Mouse (Mus musculus): ENCODE results near the gene Rhod. TPM values are rescaled to one million over a fixed set of nuclear protein-coding genes. Genes with fewer than 3 reads are reported as not detected.
A peak's percentile ranks its signal among the peaks of the same experiment; 100 is the strongest.

The Rhod gene
- polyA plus RNA-seq, 1 experiment from 2014 or later, result 108 TPM

DNA sequence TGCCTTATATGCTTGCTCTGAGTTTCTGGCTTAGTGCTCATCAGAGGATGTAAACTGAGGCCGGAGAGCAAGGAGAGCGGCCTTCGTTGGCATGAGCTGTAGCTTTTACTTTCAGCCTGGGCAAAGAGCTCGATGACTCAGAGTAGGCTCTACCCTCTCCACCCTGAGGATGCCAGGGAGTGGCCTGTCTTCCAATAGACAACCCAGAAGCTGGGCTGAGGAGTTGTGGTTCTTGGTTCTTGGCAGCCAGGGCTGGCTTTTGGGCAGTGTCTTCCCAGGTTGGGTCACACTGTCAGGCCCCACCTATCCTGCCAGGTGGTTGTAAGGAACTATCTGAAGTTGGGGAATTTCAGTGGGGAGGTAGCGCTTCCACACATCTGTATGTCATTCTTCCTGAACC lies 19.5 kb downstream of the Rhod start:
- in situ Hi-C loops (cut with MboI; ENCODE audit: low pct_unique_long_range_greater_than_20kb), result loop anchor here (5.0 to 10.0 kb wide), 2 partner anchors 77 to 165 kb away; no protein-coding TSS in a partner anchor
- H3K27me3 ChIP-seq, result no peaks in the 10 kb centered on the region
- no peak for DNase-seq (ENCODE audit: low read depth, low spot score)
- no peak for TF ChIP-seq CTCF (IDR thresholded peaks at IDR 0.05)
- ChIA-PET CTCF (interaction anchor here (0.9 to 4.1 kb wide), 2 partner anchors 16 to 21 kb away, joined by 3 to 12 read pairs; no protein-coding TSS in a partner anchor), POLR2A (interaction anchor here (1.1 kb wide), 1 partner anchor 15 kb away, joined by 3 read pairs; no protein-coding TSS in a partner anchor)
- ATAC-seq, result no peak

DNA sequence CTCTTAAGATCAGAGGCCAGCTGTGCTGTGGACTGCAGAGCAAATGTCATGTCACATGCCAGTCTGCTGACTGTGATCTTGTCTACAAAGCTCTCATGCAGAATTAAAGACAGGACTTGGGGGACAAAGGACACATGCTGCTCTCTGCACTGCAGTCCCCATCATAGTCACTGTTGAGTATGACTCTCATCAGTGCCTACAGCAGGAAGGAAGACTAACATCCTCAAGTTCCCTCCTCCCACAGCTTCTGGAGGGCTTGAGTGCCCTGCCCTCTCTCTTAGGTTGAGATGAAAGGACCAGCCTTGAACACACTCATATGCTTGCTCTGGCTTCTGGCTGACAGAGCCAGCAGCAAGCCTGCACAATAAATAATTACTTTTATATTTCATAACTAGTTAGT lies 21.5 kb downstream of the Rhod start:
- ChIA-PET POLR2A (no interaction called here), CTCF (interaction anchor here (0.6 to 4.1 kb wide), 11 partner anchors 10 to 103 kb away, joined by 3 to 12 read pairs (median 4); no protein-coding TSS in a partner anchor)
- in situ Hi-C loops (cut with MboI; ENCODE audit: low pct_unique_long_range_greater_than_20kb), result loop anchor here (5.0 to 10.0 kb wide), 2 partner anchors 75 to 163 kb away; no protein-coding TSS in a partner anchor
- TF ChIP-seq CTCF (IDR thresholded peaks at IDR 0.05), result no peak
- ATAC-seq (no peak), DNase-seq (ENCODE audit: low read depth, low spot score) (no peak)
- no peaks in the 10 kb centered on the region for H3K27me3 ChIP-seq

DNA sequence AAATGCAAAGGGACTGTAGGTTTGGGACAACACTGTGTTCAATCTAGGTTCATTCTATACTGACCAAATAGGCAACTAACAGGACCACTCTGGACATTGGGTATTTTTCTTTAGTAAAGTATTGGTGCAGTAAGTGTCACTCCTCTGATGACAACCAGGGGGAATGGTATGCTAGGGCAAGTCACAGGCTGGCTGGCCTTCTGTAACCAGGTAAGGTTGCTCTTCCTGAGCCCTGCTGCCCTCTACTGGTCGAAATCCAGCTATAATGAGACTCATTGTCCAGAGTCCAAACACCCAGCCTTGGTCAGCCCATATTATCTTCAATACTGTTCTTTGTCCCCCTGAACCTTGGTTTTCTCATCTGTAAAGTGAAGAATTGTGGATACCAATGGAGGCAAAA lies 22.0 kb downstream of the Rhod start:
- peak; percentile 90 for TF ChIP-seq CTCF (IDR thresholded peaks at IDR 0.05)
- in situ Hi-C loops (cut with MboI; ENCODE audit: low pct_unique_long_range_greater_than_20kb), result loop anchor here (5.0 to 10.0 kb wide), 2 partner anchors 75 to 162 kb away; no protein-coding TSS in a partner anchor
- CTCF ChIA-PET, result interaction anchor here (0.6 to 2.1 kb wide), 12 partner anchors 10 to 103 kb away, joined by 3 to 11 read pairs (median 4); no protein-coding TSS in a partner anchor
- DNase-seq (ENCODE audit: low read depth, low spot score), result no peak
- POLR2A ChIA-PET, result interaction anchor here (1.5 kb wide), 1 partner anchor 8 kb away, joined by 3 read pairs; no protein-coding TSS in a partner anchor
- no peaks in the 10 kb centered on the region for H3K27me3 ChIP-seq
- peak; percentile 67 for ATAC-seq

DNA sequence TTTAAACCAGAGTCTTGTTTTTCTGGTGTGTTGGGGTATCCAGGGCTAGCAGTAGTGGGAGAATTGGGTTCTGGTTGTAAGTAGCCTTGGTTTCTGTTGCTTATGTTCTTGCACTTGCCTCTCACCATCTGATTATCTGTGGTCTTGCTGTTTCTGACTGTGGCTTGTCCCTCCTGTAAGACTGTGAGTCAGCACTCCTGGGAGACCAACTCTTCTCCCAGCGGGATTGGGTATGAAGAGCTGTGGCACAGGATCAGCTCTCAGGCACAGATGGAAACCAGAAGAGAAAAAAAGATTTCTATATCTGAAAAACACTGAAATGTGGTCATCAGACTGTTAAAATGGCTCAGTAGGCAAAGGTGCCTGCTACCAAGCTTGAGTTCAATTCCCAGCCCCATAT lies 24.6 kb downstream of the Rhod start:
- no peak for DNase-seq (ENCODE audit: low read depth, low spot score)
- no peak for TF ChIP-seq CTCF (IDR thresholded peaks at IDR 0.05)
- no peaks in the 10 kb centered on the region for H3K27me3 ChIP-seq
- ChIA-PET POLR2A (no interaction called here), CTCF (no interaction called here)
- in situ Hi-C loops (cut with MboI; ENCODE audit: low pct_unique_long_range_greater_than_20kb), result loop anchor here (5.0 to 10.0 kb wide), 2 partner anchors 72 to 160 kb away; no protein-coding TSS in a partner anchor
- ATAC-seq, result no peak

DNA sequence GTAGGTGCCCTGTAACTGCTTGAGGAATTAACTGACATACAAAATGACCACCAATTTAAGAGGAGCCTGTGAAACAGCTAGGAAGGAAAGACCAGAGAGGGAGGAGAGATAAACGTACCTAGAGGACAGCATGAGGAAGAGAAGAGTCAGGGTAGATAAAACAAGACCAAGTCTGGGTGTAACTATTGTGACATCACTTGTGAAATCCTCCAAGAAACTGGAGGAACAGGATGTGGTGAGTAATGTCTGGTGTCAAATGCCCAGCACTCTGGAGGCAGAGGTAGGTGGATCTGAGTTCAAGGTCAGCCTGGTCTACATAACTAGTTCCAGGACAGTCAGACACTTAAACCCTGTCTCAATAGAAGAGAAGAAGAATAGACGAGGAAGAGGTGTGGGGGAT lies 30.2 kb downstream of the Rhod start:
- DNase-seq (ENCODE audit: low read depth, low spot score), result no peak
- no peak for ATAC-seq
- H3K27me3 ChIP-seq, result no peaks in the 10 kb centered on the region
- ChIA-PET POLR2A (no interaction called here), CTCF (interaction anchor here (1.8 kb wide), 1 partner anchor 9 kb away, joined by 5 read pairs; no protein-coding TSS in a partner anchor)
- in situ Hi-C loops (cut with MboI; ENCODE audit: low pct_unique_long_range_greater_than_20kb), result no loop called here
- no peak for TF ChIP-seq CTCF (IDR thresholded peaks at IDR 0.05)

DNA sequence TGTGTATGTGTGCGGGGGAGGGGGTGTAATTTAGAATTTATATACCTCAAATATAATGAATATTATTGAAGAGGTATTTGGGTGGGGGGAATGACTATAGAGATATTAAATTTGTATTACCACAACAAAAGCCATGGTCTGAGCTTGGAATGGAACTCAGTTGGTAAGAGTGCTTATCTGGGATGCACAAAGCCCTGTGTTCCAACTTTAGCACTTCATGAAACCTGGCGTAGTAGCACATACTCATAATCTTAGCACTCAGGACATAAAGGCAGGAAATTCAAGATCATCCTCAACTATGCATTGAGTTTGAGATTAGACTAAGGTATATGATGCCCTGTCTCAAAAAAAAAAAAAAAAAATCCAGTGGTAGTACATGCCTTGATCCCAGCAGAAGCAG lies 34.4 kb downstream of the Rhod start:
- DNase-seq (ENCODE audit: low read depth, low spot score) (no peak), ATAC-seq (no peak)
- in situ Hi-C loops (cut with MboI; ENCODE audit: low pct_unique_long_range_greater_than_20kb), result no loop called here
- no peaks in the 10 kb centered on the region for H3K27me3 ChIP-seq
- ChIA-PET POLR2A (no interaction called here), CTCF (interaction anchor here (1.0 to 1.1 kb wide), 2 partner anchors 12 to 14 kb away, joined by 3 to 4 read pairs; no protein-coding TSS in a partner anchor)
- TF ChIP-seq CTCF (IDR thresholded peaks at IDR 0.05), result no peak

DNA sequence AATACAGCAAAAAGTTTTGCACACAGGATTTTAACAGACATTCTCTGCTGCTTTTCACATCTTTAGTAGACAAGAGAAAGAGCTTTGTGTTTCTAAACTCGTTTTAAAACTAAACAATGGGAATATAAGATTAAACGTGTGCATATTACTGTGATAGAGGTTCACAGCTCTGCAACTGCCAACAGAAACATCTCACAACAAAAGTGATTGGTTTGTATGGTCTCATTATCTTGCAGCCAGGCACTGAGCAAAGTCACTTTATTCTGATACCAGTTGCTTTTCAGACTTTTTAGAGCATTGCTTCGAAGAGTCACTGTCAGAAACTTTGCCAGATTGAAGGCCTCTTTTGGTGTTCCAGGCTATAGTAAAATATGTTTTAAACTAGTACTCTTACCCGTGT lies 40.3 kb downstream of the Rhod start:
- ChIA-PET POLR2A (no interaction called here), CTCF (interaction anchor here (1.1 to 2.0 kb wide), 2 partner anchors 11 to 37 kb away, joined by 3 to 5 read pairs; no protein-coding TSS in a partner anchor)
- TF ChIP-seq CTCF (IDR thresholded peaks at IDR 0.05), result no peak
- in situ Hi-C loops (cut with MboI; ENCODE audit: low pct_unique_long_range_greater_than_20kb), result no loop called here
- no peaks in the 10 kb centered on the region for H3K27me3 ChIP-seq
- DNase-seq (ENCODE audit: low read depth, low spot score), result no peak
- no peak for ATAC-seq

DNA sequence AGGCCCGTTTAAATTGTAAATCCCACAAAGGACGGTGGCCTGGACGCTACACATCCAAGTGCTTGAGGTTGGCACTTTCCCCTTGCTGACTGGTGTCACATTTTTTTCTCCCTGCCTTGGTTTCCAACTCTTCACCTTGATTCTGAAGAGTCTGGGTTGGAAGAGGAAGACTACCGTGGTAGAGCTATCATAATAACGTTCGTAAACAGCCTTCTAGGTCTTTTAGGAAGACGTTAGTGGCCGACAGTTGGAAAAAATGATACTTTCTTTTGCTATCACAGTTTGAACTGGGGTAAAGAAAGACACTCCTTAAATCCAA lies 40.6 kb downstream of the Rhod start:
- POLR2A ChIA-PET, result interaction anchor here (1.7 kb wide), 1 partner anchor 24 kb away, joined by 3 read pairs; no protein-coding TSS in a partner anchor
- in situ Hi-C loops (cut with MboI; ENCODE audit: low pct_unique_long_range_greater_than_20kb), result no loop called here
- CTCF ChIA-PET, result interaction anchor here (1.1 kb wide), 1 partner anchor 38 kb away, joined by 3 read pairs; no protein-coding TSS in a partner anchor
- DNase-seq (ENCODE audit: low read depth, low spot score) (no peak), ATAC-seq (no peak)
- no peaks in the 10 kb centered on the region for H3K27me3 ChIP-seq
- TF ChIP-seq CTCF (IDR thresholded peaks at IDR 0.05), result no peak

DNA sequence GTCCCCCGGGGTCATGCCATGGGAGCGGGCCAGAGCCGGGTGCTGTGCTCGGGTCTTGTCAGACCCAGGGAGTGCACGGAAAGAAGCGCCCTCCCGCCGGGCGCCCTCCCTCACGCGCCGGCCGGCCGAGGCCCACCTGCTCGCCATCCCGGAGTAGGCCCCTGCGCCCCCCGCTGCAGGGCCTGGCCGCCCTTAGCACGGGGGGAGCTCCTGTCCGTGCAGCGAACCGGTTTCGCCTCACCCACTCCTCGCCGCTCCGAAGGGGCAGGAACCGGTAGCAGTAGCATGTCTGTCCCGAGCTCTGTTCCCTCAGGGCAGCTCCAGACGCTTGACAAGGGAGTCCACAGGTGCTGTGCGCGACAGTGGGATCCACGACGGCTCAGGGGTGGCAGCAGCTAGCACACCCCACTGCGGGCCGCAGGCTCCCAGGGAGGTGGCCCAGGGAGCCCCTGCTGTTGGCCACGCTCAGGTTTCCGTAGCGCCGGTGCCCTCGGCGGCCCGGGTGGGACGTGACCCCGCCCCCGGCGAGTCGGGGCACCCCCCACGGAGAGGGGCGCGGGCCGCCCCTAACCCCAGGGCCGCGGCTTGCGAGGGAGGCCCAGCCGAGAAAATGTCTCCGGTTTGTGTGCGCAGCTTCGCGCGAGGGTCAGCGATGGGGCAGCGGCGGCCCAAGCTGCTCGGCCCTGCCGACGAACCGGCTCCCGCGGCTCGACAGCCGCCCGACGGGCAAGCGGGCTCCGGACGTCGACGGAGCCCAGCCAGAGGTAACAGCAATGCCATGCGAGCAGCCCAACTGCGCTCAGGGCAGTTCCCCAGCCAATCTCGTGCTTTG lies 41.2 kb downstream of the Rhod start, which contains the start of gene Kdm2a:
Kdm2a (minus strand) TSS at position 488 of the 832 bp plus-strand sequence.
- POLR2A ChIA-PET, result interaction anchor here (0.6 to 1.7 kb wide), 3 partner anchors 13 to 77 kb away, joined by 3 to 4 read pairs (median 3); no protein-coding TSS in a partner anchor
- no peak for DNase-seq (ENCODE audit: low read depth, low spot score)

DNA sequence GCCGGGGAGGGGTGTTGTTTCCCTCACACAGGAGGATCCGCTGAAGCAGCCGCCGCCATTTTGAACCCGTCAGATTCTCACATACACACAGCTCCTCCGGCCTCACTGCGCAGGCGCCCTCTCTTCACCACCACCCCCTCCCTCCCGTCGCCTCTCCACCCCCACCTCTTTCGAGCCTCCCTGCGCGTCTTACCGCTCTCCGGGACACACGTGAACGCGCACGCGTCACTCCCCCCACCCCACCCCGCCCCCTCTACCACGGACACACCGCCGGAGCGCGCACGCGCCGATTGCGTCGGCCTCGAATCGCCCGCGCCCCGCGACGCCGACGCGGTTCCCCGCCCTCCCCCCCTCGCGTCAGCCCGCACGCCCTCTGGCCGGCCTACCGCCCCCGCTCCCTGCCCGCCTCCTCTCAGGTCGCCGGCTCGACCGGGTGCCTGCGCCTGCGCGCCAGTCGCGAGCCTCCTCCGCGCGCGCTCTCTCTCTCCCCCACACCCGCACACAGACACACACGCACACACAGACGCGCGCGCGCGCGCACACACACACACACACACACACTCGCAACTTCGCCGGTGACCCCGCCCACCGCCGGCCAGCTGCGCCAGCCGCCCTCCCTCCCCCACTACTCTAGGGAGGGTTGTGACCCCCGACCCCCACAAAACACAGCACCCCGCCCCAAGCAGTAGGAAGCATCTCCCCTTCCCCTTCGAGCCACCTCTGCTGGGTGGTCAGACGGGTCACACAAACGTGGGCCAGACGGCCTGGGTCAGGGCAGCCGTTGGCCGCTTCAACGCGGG lies 42.0 kb downstream of the Rhod start:
- CTCF ChIA-PET, result no interaction called here
- POLR2A ChIA-PET, result interaction anchor here (0.6 to 1.7 kb wide), 2 partner anchors 25 to 76 kb away, joined by 3 read pairs; no protein-coding TSS in a partner anchor
- no peaks in the 10 kb centered on the region for H3K27me3 ChIP-seq
- no peak for TF ChIP-seq CTCF (IDR thresholded peaks at IDR 0.05)
- in situ Hi-C loops (cut with MboI; ENCODE audit: low pct_unique_long_range_greater_than_20kb), result no loop called here
- DNase-seq (ENCODE audit: low read depth, low spot score), result peak; percentile 79
- ATAC-seq, result peak; percentile 77

More for the DNA sequence above, 41.2 kb downstream of the Rhod start, which contains the start of gene Kdm2a:
- in situ Hi-C loops (cut with MboI; ENCODE audit: low pct_unique_long_range_greater_than_20kb), result no loop called here
- CTCF ChIA-PET, result interaction anchor here (1.1 kb wide), 1 partner anchor 38 kb away, joined by 3 read pairs; no protein-coding TSS in a partner anchor
- H3K27me3 ChIP-seq, result no peaks in the 10 kb centered on the region
- TF ChIP-seq CTCF (IDR thresholded peaks at IDR 0.05), result no peak
- peak; percentile 15 for ATAC-seq
